Mouse (Mus musculus): ENCODE data around the gene Iqce.

Iqce gene

DNA sequence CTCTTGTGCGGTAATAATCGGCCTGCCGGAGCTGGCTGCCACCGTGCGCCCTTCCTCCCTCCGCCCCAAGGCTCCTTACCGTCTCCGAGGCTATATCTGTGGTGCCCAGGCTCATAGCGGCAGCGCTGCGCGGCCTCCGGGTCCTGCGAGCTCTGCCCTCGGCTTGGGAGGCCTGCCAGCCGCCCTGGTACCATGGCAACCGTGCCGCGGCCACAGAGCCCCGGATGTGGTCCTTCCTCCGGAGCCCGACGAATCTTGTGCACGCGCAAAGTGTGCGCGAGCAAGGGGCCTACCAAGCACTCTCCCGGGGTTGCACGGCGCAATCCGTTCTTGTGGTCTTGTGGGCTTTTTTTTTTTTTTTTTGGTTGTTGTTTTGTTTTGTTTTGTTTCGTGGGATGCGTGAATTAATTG is at the start of gene Iqce:
TSS of gene Iqce (minus strand) at position 276 of the 411 bp plus-strand sequence.
- peak; percentile 94 for DNase-seq (ENCODE audit: low spot score)

DNA sequence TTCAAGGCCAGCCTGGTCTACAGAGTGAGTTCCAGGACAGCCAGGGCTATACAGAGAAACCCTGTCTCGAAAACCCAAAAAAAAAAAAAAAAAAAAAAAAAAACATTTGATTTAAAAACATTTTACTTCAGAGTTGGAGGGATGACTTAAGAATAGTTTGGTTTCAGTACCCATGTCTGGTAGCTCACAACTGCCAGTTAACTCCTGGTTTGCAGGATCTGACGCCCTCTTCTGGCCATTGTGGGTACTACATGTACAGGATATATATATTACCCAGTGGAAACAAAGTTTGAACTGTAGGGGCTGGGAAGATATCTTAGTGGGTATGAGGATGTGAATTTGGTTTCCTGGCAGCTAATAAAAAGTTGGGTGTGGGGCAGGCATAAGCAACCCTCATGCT is 48.7 kb upstream of the Iqce start:
- peak; percentile 64 for DNase-seq (ENCODE audit: low spot score)

DNA sequence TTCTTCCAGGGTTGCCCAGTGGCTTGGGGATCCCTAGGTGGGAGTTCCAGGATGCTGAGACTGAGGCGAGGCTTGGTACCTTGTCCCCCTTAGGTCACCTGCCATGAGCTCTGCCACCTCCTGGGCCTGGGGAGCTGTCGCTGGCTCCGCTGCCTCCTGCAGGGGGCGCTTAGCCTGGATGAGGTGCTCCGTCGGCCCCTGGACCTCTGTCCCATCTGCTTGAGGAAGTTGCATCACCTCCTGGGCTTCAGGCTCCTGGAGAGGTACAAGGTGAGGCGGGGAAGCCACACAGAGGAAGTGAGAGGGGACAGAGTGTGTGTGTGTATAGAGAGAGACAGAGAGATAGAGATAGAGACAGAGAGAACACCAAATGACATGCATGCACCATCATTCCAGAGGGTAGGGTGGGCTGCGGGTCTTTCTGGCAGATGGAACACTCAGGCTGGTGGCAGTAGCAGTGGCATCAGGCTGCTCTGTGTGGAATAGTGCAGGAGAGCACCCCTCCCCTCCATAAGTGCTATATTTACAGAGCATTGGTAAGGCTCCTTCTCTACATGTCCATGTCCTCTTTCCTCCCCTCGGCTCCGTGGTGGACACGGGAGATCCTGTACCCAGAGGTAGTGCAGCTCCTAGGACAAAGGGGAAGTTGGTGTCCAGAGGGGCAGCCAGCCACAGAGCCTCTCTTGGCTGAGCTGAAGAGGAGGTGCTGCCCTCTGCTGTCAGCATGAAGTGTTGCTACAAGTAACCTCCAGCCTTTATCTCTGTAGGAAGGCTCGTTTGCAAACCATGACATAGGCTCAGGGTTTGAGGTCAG is 47.1 kb upstream of the Iqce start:
- DNase-seq (ENCODE audit: low spot score) = peak; percentile 60

DNA sequence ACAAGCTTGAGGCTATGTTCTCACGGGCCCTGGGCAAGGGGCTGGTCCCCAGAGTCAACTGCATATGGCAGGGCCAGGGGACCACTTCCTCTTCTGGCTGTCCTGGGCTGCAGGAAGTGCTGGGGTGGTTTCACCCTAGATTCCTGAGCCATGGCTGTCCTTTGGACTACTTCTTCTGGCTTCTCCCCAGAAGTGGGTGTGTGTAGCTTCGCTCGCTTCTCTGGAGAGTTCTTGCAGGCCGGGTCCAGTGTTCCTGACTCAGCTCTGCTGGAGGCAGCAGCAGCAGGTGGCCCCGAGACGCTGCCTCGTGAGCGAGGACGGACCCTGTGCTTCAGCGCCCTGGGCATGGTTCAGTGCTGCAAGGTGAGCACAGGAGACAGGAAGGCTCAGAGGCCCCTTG is 46.2 kb upstream of the Iqce start:
- no peak for DNase-seq (ENCODE audit: low spot score)

DNA sequence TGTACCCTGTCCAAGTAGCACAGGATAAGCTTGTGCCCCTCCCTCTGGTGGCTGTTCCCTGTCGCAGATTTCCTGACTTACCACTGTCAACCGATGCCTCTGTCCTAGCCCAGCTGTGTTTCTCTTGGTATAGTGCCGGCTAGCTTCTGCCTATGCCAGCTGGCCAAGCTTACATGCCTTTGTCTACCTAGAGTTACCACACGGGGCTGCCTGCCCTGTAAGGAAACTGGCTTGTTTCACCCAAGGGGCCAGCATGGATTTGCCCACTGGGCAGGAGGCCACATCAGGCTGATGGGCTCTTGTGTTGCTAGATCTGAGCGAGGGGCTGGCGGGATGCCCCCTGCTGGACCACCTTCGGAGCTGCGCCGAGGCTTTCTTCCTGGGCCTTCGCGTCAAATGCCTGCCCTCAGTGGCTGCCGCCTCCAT is 41.5 kb upstream of the Iqce start:
- DNase-seq (ENCODE audit: low spot score) = no peak

DNA sequence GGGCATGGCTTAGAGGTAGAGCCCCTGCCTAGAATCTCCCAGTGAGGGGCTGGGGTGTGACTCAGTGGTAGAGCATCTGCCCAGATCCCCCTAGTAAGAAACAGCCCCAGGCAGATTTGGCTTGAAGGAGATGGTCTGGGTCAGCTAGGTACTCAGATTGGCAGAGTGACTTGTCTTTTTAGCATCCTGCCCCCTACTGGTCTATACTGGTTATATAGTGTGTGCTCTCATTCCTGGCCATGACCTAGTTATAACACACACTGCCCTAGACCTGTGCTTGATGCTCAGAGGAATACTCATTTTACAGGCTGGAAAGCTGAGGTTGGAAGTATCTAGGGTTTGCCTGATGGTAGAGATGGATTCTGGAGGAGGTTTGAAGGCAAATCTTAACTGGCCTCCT is 39.7 kb upstream of the Iqce start:
- DNase-seq (ENCODE audit: low spot score) = no peak

DNA sequence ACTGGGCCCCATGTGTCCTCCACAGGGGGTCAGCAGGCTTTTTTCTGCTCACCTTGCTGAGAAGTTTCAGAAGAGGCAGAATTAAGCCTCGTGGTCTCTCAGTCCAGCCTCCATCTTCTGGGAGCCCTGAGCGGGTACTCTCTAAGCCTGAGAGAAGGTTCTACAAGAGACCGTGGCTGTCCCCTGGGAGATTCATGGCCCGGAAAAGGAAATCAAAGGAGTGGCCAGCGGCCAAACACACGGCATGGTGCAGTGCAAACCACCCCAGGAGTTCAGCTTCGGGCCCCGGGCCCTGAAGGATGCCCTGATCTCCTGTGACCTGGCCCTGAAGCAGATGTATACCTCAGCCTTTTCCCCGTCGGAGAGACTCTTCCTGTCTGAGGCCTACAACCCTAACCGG is 38.9 kb upstream of the Iqce start:
- no peak for DNase-seq (ENCODE audit: low spot score)

DNA sequence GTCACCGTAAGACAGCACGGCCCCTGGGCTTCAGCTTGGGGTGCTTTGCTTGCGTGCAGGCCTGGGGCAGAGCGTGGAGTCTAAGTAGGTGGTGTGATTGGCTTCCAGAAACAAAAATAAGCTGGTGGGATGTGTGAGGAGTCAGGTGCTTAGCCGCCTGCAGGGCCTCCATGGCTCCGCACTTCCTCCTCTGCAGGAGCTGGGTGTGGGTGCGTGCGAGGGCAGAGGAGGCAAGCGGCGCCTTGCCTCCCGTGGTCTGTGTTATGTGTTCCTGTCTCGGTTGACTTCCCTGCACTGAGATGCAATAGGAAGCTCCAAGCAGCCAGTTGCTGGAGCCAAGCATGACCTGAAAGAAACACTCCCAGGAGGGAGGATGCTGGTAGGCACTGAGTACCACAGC is 37.6 kb upstream of the Iqce start:
- no peak for DNase-seq (ENCODE audit: low spot score)

DNA sequence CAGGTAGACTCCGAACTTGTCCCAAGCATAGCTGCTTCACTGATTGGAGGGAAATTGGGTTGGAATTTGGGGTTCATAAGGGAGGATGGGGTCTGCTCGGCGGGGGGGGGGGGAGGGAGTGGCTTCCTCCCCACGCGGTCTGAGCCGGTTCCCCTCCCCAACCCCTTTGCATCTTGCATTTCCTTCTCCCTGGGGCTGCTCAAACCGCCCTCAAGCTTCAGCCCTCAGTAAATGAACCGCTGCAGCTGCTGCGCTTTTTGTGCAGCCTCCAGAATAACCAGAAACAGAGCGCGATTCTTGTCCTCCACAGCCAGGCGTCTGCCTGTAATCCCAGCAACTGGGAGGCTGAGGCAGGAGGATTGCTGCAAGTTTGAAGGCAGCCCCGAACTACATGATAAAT is 34.0 kb upstream of the Iqce start:
- DNase-seq (ENCODE audit: low spot score) = no peak

DNA sequence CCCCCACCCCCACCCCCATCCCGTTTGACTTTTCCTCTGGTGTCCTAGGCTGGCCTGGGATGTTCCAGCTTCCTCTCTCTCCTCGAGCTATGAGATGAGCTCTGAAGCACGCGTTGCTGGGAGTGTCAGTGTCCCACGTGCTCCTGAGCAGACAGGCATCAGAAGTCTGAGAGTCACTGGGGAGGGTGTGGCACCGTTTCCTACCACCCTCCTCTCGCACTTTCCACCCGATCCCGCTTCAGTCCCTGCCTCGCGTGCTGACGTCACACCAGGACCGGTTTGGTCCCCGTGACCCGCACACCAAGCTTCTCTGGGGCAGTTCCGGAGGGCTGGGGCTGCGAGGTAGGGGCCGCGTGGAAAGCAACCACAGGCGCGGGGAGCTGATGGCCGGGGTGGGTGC is 33.1 kb upstream of the Iqce start:
- no peak for DNase-seq (ENCODE audit: low spot score)

DNA sequence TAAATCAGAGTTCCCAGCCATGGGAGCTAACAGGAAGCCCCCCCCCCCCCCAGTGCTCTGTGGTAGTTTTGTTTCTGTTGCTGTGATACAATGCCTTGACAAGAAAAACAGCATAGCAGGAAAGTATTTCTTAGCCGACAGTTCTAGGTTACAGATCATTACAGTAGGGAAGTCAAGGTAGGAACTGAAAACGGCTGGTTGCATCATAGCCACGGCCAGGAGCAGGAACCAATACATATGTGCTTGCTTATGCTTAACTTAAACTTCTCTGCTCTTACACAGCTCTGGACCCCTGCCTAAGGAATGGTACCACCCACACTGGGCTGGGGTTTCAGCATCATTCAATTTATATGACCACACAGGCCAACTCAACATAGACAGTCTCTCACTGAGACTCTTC is 31.2 kb upstream of the Iqce start:
- DNase-seq (ENCODE audit: low spot score) = no peak

DNA sequence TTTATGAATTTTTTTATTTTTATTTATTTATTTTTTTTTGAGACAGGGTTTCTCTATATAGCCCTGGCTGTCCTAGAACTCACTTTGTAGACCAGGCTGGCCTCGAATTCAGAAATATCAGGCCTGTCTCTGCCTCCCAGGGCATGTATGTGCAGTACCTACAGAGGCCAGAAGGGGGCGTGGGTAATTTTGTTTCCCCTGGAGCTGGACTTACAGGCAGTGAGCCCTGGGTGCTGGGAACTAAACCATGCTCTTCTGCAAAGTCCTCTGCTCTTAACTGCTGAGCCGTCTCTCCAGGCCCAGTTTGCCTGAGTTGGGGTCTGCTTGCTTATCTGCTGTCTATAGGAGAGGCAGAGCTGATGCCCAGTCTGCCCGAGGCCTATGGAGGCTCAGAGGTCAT is 30.0 kb upstream of the Iqce start:
- DNase-seq (ENCODE audit: low spot score) = peak; percentile 54

DNA sequence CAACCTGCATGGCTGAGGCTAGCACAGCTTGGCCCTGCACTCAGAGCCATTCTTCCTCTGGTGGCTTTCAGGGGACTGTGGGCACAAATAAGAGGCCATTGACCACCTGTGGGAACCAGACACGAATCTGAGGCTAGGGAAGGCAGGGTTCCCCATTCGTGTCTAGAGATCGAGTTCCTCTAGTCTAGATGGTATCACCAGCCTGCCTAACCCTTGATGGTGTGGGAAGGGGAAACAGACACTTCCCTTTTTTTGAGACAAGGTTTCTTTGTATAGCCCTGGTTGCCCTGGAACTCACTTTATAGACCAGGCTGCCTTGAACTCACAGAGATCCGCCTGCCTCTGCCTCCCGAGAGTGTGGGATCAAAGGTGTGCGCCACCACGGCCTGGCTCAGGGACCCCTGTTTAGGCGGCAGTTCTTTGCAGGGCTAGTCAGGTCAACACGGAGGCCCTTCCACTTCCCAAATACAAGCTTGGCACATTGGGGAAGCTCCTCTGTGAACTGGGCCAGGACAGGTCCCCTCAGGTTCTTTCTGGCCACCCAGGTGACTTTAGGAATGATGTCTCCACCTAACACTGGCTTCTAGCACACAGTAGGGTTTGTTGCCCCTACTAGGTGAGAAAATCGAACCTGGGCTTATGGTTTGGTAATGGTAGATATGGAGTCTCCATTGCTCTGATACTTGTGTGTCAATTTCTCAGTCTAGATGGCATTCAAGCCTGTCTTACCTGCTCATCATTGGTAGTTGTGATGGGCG is 29.0 kb upstream of the Iqce start:
- no peak for DNase-seq (ENCODE audit: low spot score)

DNA sequence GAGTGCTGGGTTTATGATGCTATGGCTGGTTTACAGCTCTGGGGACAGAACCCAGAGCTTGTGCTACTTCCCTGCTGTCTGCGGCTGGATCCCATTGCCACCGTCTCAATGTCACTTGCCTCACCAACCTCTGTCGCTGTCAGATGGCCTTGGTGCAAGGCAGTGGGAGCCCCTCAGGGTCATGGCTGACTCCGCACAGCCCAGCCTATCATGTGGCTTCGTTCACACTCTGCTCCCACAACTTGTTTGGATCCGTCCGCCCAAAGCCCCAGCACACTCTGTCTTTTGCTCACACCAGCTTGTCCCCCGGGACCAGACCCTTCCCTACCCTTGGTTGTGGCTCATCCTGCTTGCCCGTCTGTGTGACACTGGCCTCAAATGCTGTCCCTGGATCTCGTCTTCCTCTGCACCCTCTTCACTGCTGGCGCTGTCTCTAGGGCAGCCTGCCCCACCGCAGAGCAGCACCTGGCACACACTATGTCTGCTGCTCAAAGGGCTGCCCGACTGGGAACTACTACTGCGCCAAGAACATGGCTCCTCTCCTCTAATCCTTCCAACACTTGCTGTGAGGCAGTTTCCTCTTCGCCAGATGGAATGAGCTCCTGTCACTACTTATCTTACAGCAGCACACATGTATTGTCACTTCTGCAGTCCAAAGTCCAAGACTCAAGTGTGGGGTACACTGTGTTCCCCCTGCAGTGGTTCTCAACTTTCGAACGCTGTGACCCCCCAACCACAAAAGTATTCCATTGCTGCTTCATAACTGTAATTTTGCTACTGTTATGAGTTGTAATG is 25.0 kb upstream of the Iqce start:
- no peak for DNase-seq (ENCODE audit: low spot score)

DNA sequence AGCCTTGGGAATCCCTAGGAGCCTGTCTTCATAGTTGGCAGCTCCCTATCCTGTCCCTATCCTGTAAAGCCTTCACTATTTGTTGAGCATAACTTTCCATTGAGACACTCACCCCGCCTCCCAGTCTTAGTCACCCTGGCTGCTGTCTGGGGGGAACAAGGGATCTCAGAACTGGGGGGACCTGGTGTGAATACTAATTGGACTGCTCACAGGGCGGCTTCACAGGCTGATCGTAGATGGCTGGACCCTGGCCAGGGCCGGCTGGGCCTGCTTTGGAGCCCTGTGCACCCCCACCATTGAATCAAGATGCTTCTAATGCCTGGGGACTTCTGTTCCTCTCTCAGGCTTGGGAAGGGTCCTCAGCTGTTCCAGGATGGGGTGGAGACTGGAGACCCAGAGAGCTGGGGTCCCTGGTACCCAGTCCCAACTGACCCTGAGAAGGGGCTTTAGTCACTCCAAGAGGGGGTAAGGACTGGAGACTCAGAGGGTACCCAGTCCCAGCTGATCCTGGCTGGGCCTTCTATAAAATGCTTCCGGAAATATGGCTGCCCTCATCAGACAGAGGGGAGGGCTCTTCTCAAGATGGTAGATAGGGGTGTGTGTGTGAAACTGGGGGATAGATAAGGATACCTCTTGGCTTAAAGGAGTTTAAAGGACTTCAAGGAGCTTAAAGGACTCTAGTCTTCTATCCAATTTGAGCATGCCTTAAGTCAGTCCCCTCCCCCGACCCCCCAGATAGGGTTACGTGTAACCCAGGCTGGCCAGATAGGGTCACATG is 24.1 kb upstream of the Iqce start:
- no peak for DNase-seq (ENCODE audit: low spot score)

DNA sequence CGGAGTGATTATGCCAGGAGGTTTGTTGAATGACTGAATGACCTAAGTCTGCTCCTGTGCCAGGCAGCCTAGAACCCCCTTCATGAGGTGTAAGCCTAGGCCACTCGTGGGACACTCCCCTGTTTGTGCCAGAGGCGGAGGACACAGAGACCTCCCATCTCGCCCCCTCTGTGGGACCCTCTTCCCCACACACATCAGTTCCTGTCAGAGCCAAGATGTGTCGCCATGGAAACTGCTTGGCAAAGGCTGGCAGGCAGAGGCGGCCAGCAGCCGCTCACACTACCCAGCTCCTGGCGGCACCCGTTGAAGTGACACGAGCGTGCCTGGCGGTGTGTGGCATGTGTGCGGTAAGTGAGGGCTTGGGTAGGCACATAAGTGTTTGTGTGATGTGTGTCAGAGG is 21.6 kb upstream of the Iqce start, which contains the start of gene Amz1:
TSS of gene Amz1 (plus strand) at position 306 of the 400 bp plus-strand sequence.
- DNase-seq (ENCODE audit: low spot score) = no peak

DNA sequence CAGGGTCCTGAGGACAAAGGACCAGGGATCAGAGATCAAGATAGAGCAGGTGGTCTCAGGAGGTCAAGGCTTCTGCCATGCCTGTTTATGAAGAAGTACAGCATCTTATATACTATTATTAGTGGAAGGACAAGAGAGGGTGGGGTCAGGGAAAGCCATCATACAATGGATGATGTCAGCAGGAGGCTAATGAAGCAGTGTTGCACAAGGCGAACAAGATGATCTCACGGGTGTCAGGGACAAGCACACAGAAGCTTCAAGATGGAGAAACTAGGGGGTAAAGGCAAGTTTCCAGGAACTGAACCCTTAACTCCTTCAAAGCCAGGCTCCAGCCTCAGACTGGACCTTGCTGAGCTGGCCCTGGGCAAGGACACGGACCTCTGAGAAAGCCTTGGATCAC is 19.9 kb upstream of the Iqce start:
- DNase-seq (ENCODE audit: low spot score) = no peak

DNA sequence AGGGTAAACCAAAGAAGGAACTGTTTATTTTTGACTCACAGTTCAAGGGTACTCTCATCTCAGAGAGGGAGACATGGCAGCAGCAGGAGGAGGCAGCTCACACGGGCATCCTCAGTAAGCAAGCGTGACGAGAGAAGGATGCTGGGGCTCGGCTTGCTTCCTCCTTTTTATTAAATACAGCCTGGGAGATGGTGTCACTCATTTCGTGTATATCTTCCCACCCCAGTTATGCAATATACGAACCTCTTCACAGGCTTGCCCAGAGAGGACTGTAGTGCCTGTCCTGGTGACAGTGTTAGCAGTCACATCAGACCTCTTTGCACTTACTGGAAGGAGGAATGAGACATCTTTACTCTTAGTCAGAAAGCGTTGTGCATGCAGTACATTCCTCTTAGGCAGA is 18.6 kb upstream of the Iqce start:
- no peak for DNase-seq (ENCODE audit: low spot score)

DNA sequence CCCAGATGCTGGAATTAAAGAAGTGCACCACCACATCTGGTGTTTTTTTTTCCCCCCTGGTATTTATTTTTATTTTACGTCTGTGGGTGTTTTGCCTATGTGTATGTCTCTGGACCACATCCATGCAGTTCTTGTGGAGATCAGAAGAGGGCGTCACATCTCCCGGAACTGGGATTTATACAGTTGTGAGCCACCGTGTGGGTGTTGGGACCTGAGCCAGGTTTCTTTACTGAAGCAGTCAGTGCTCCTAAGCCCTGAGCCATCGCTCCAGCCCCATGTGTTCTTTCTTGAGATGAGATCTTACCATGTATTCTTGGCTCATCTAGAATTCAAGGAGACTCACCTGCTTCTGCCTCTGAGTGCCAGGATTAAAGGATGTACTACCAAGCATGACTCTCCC is 8.9 kb upstream of the Iqce start:
- DNase-seq (ENCODE audit: low spot score) = no peak

DNA sequence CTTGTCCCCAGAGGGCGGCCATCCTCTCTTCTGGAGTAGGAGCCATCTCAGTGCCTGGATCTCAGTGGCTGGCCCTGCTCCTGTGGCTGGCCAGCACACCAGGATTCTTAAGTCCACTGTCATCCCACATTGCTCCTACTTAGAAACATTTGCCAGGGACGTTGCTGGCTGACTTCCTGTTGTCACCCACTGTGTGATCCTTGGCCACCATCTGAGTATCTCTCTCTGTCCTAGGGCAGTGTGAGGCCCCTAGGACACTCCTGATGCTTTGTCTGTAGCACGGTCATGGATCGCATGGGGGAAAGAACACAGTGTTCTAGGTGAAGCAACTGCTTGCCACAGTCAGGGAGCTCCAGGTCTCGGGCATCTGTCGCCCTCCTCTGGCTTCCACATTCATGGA is 8.1 kb upstream of the Iqce start:
- no peak for DNase-seq (ENCODE audit: low spot score)

DNA sequence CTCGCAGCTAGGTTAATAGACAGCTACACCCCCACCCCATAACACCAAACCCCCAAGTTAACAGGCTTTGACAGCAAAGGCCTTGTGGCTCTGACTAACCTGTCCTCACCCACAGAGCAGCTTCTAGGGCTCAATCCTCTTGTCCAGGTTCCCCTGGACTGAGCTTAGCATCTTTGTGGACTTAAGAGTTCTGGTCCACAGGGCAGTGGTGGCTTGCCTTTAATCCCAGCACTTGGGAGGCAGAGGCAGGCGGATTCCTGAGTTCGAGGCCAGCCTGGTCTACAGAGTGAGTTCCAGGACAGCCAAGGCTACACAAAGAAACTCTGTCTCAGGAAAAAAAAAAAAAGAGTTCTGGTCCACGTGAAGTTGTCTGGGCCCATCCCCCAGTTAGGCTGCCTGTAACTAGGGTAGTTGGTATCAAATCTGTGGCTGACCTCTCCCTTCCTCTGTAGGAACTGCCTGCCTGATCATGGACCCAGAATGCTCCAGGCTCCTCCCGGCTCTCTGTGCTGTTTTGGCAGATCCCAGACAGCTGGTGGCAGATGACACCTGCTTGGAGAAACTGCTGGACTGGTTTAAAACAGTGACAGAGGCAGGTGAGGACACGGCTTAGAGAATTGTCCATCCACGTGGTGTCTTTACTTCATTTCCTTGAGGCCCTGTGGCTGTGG is 3.5 kb upstream of the Iqce start:
- no peak for DNase-seq (ENCODE audit: low spot score)

Data from testis, postnatal 14 days (tissue).